Mouse (Mus musculus) ES-Bruce4 (cell line): ENCODE data around the gene 2010106E10Rik. TPM values are rescaled to one million over a fixed set of nuclear protein-coding genes. Genes with fewer than 3 reads are reported as not detected.

Source experiments
- H3K27ac ChIP-seq: 2 replicates; pipeline ENCODE4 v1.5.1; 2012; ENCODE audit warnings: low read length, inconsistent platforms; ENCODE audit not compliant: insufficient read depth
- H3K27me3 ChIP-seq: 2 replicates; pipeline ENCODE4 v1.6.1; 2012; ENCODE audit warnings: mild to moderate bottlenecking, low read length, inconsistent platforms; ENCODE audit not compliant: control insufficient read depth, poor library complexity, insufficient read depth, severe bottlenecking
- H3K36me3 ChIP-seq: 2 replicates; pipeline ENCODE4 v1.6.1; 2012; ENCODE audit warnings: inconsistent platforms, mild to moderate bottlenecking, low read length, moderate library complexity; ENCODE audit not compliant: control insufficient read depth, poor library complexity, insufficient read depth, severe bottlenecking
- H3K4me1 ChIP-seq: one replicate; pipeline ENCODE4 v1.8.1; 2011; ENCODE audit warnings: low read length; ENCODE audit not compliant: control insufficient read depth, insufficient read depth
- H3K4me3 ChIP-seq: 2 replicates; pipeline ENCODE4 v1.5.1; 2011; ENCODE audit warnings: low read depth, mild to moderate bottlenecking, low read length
- H3K9ac ChIP-seq: 2 replicates; pipeline ENCODE4 v1.6.1; 2012; ENCODE audit warnings: low read depth, mild to moderate bottlenecking, inconsistent platforms; ENCODE audit not compliant: poor library complexity, severe bottlenecking
- H3K9me3 ChIP-seq: replicated peaks from 2 replicates; pipeline ENCODE4 v1.6.1; 2012; ENCODE audit warnings: mild to moderate bottlenecking, low read length, inconsistent platforms; ENCODE audit not compliant: control insufficient read depth, poor library complexity, insufficient read depth, severe bottlenecking
- CTCF ChIP-seq: IDR thresholded peaks from one replicate; pipeline ENCODE4 v1.8.1; 2011; ENCODE audit warnings: low read depth, low read length
- EP300 ChIP-seq: IDR thresholded peaks from 2 replicates; pipeline ENCODE4 v1.6.1; 2011; ENCODE audit warnings: low read depth, low read length; ENCODE audit not compliant: insufficient read depth
- POLR2A ChIP-seq: IDR thresholded peaks from one replicate; pipeline ENCODE4 v1.8.1; 2011; ENCODE audit warnings: low read length; ENCODE audit not compliant: insufficient read depth
- polyA plus RNA-seq: library from polyadenylated mRNA; stranded (reverse); fragments of >200 nt; gene quantifications from 2 replicates; pipeline ENCODE4 v1.2.4, GENCODE M21; 2011; ENCODE audit warnings: low read depth; ENCODE audit not compliant: missing spikeins, insufficient read depth, insufficient read length

The 2010106E10Rik gene
- not detected in 2 replicates for polyA plus RNA-seq

GRCm38 (mm10) chrX:112494974-112495373 lies at the start of gene 2010106E10Rik:
2010106E10Rik (plus strand) TSS chrX:112495274.
- no peak within 1 kb of the TSS for H3K9ac ChIP-seq
- no peak within 1 kb of the TSS for H3K4me3 ChIP-seq
- TF ChIP-seq POLR2A, result no peak
- TF ChIP-seq EP300, result no peak
- TF ChIP-seq CTCF, result no peak
- no peaks in the 10 kb centered on the region for H3K27me3 ChIP-seq
- no peaks in the 10 kb centered on the region for H3K36me3 ChIP-seq
- H3K4me1 ChIP-seq, result no peaks in the 10 kb centered on the region
- H3K9me3 ChIP-seq, result no peaks in the 10 kb centered on the region
- no peak within 1 kb of the TSS for H3K27ac ChIP-seq

GRCm38 (mm10) chrX:112505651-112506050 lies 10.6 kb downstream of the 2010106E10Rik start:
- no peak for TF ChIP-seq POLR2A
- TF ChIP-seq EP300, result no peak
- no peak for TF ChIP-seq CTCF
- H3K9me3 ChIP-seq, result no peaks in the 10 kb centered on the region
- no peak overlapping the region for H3K9ac ChIP-seq
- H3K4me3 ChIP-seq, result no peak overlapping the region
- H3K4me1 ChIP-seq, result no peaks in the 10 kb centered on the region
- no peaks in the 10 kb centered on the region for H3K27me3 ChIP-seq
- no peak overlapping the region for H3K27ac ChIP-seq
- H3K36me3 ChIP-seq, result no peaks in the 10 kb centered on the region

GRCm38 (mm10) chrX:112524755-112525154 lies 29.7 kb downstream of the 2010106E10Rik start:
- TF ChIP-seq EP300 (no peak), CTCF (no peak), POLR2A (no peak)
- Histone ChIP-seq H3K4me3 (no peak overlapping the region), H3K9me3 (no peaks in the 10 kb centered on the region)

GRCm38 (mm10) chrX:112543115-112543514 lies 48.0 kb downstream of the 2010106E10Rik start:
- no peaks in the 10 kb centered on the region for H3K27me3 ChIP-seq
- H3K4me1 ChIP-seq, result no peaks in the 10 kb centered on the region
- no peak overlapping the region for H3K9ac ChIP-seq
- TF ChIP-seq POLR2A (no peak), EP300 (no peak), CTCF (no peak)
- H3K4me3 ChIP-seq, result no peak overlapping the region
- no peaks in the 10 kb centered on the region for H3K36me3 ChIP-seq
- H3K27ac ChIP-seq, result no peak overlapping the region
- no peaks in the 10 kb centered on the region for H3K9me3 ChIP-seq

More at GRCm38 (mm10) chrX:112524755-112525154, 29.7 kb downstream of the 2010106E10Rik start:
- Histone ChIP-seq H3K4me1 (no peaks in the 10 kb centered on the region), H3K27ac (no peak overlapping the region), H3K27me3 (no peaks in the 10 kb centered on the region), H3K36me3 (no peaks in the 10 kb centered on the region), H3K9ac (no peak overlapping the region)

GRCm38 (mm10) chrX:112567716-112568115 lies 72.6 kb downstream of the 2010106E10Rik start:
- H3K4me3 ChIP-seq, result no peak overlapping the region
- H3K9ac ChIP-seq, result no peak overlapping the region
- H3K27ac ChIP-seq, result no peak overlapping the region
- H3K27me3 ChIP-seq, result no peaks in the 10 kb centered on the region
- no peaks in the 10 kb centered on the region for H3K36me3 ChIP-seq
- TF ChIP-seq CTCF, result no peak
- no peak for TF ChIP-seq EP300
- TF ChIP-seq POLR2A, result no peak
- no peaks in the 10 kb centered on the region for H3K9me3 ChIP-seq
- no peaks in the 10 kb centered on the region for H3K4me1 ChIP-seq

GRCm38 (mm10) chrX:112600511-112601305 lies 105.6 kb downstream of the 2010106E10Rik start, which contains the start of gene Zfp711:
Zfp711 (plus strand) TSS chrX:112600526.
- no peak within 1 kb of the TSS for H3K27ac ChIP-seq
- H3K4me1 ChIP-seq, result no peaks in the 10 kb centered on the region
- no peaks in the 10 kb centered on the region for H3K9me3 ChIP-seq
- TF ChIP-seq CTCF, result no peak
- no peak for TF ChIP-seq POLR2A
- no peaks in the 10 kb centered on the region for H3K36me3 ChIP-seq
- H3K9ac ChIP-seq, result peak within 1 kb of the TSS; percentile 51
- H3K27me3 ChIP-seq, result peaks cover 2% of the 10 kb centered on the region; the same call in 1 of the 2 replicates
- H3K4me3 ChIP-seq, result peak within 1 kb of the TSS; percentile 76
